Mouse (Mus musculus): ENCODE data around the gene Olfr50.

Olfr50 gene

GRCm38 (mm10) chr2:36790238-36790637, at the start of gene Olfr50:
TSS of gene Olfr50 (plus strand) at chr2:36790538.
- 80% methylated on average over 2 of the region's 2 CpGs for WGBS

- 63% methylated on average over 2 of the region's 2 CpGs for WGBS
Measured at GRCm38 (mm10) chr2:36783976-36784375, 6.4 kb upstream of the Olfr50 start, which contains the start of gene Olfr348. TSS of gene Olfr348 (plus strand) at chr2:36784276.

GRCm38 (mm10) chr2:36816932-36817331, 26.6 kb downstream of the Olfr50 start, which contains the start of gene Olfr3:
TSS of gene Olfr3 (minus strand) at chr2:36817032.
- 46% methylated on average over 1 of the region's 1 CpGs for WGBS

- 83% methylated on average over 1 of the region's 1 CpGs for WGBS
Measured at GRCm38 (mm10) chr2:36846010-36846409, 55.7 kb downstream of the Olfr50 start, which contains the start of gene Olfr350. TSS of gene Olfr350 (plus strand) at chr2:36846310.

Data from cerebral cortex, adult 2 months (tissue).